Mouse (Mus musculus) thymus, adult 2 months (tissue): ENCODE results near the gene Abcb4.

Source experiments
- CTCF ChIP-seq: fragments of 200-500 bp; IDR thresholded peaks from 2 replicates; pipeline ENCODE4 v1.5.1; 2012; ENCODE audit warnings: mild to moderate bottlenecking, control low read depth, low read length, moderate library complexity, borderline replicate concordance; ENCODE audit not compliant: control insufficient read depth, poor library complexity, insufficient read depth; ENCODE audit errors: extremely low read depth
- POLR2A ChIP-seq: fragments of 200-500 bp; IDR thresholded peaks from 2 replicates; pipeline ENCODE4 v1.6.1; 2012; ENCODE audit warnings: mild to moderate bottlenecking, low read length, control low read depth, moderate library complexity; ENCODE audit not compliant: control insufficient read depth, poor library complexity, insufficient read depth; ENCODE audit errors: extremely low read depth

DNA sequence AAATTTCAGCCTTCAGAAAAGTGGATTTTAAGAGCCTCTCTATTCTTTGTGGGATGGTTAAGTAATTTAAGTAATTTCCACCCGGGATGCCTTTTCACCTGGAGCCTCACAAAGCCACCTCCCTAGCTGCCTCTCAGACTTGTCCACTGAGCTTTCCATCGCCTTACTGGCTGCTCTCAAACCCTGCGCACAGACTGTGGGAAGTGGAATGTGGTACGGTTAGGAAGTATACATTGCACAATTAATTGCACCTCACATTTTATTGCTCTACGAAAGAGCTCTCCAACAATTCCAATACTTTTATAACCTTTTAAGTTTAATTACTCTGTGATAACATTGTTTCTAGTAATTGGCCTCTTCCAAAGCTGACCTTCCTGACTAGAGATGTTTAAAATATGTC, 27.2 kb upstream of the Abcb4 start:
- TF ChIP-seq CTCF (no peak), POLR2A (no peak)
